Mouse (Mus musculus) testis, adult 2 months (tissue): ENCODE measurements at regions not wholly inside any gene's neighbourhood (a gene's known extent, or its start where the extent isn't known, plus 50 kb on each side); places are given as distances from the start of the nearest gene placed in this dataset.
A peak's percentile ranks its signal among the peaks of the same experiment; 100 is the strongest.

Experiments
- H3K27ac ChIP-seq: fragments of 200-500 bp; 2 replicates; pipeline ENCODE4 v1.5.1; 2012; ENCODE audit warnings: low read depth, low read length; ENCODE audit not compliant: control insufficient read depth, insufficient read depth
- H3K27me3 ChIP-seq: fragments of 200-500 bp; 2 replicates; pipeline ENCODE4 v1.6.1; 2012; ENCODE audit warnings: mild to moderate bottlenecking, low read length, moderate library complexity; ENCODE audit not compliant: control insufficient read depth, insufficient read depth
- H3K36me3 ChIP-seq: fragments of 200-500 bp; 2 replicates; pipeline ENCODE4 v1.6.1; 2012; ENCODE audit warnings: mild to moderate bottlenecking, low read length; ENCODE audit not compliant: control insufficient read depth, insufficient read depth
- H3K4me1 ChIP-seq: fragments of 200-500 bp; 2 replicates; pipeline ENCODE4 v1.6.1; 2012; ENCODE audit warnings: low read length; ENCODE audit not compliant: control insufficient read depth, insufficient read depth
- H3K4me3 ChIP-seq: fragments of 200-500 bp; 2 replicates; pipeline ENCODE4 v1.5.1; 2012; ENCODE audit warnings: low read depth, mild to moderate bottlenecking, low read length, moderate library complexity, mixed read lengths; ENCODE audit not compliant: control insufficient read depth
- CTCF ChIP-seq: fragments of 200-500 bp; IDR thresholded peaks from 2 replicates; pipeline ENCODE4 v1.5.1; 2012; ENCODE audit warnings: low read depth, mild to moderate bottlenecking, inconsistent platforms, low read length, moderate library complexity; ENCODE audit not compliant: control insufficient read depth, insufficient read depth, insufficient replicate concordance
- POLR2A ChIP-seq: fragments of 200-500 bp; IDR thresholded peaks from 2 replicates; pipeline ENCODE4 v1.6.1; 2012; ENCODE audit warnings: low read depth, mild to moderate bottlenecking, inconsistent platforms, low read length, moderate library complexity; ENCODE audit not compliant: control insufficient read depth

GRCm38 (mm10) chr15:96170986-96171769 lies 116.1 kb upstream of the Arid2 start:
- Histone ChIP-seq H3K4me1 (peaks cover 5% of the 10 kb centered on the region), H3K36me3 (no peaks in the 10 kb centered on the region), H3K4me3 (peak overlapping the region; percentile 86), H3K27me3 (no peaks in the 10 kb centered on the region), H3K27ac (0 out of 2 replicates have a peak overlapping the region, but pooled peaks have one; percentile 42)
- TF ChIP-seq CTCF (no peak), POLR2A (no peak)

DNA sequence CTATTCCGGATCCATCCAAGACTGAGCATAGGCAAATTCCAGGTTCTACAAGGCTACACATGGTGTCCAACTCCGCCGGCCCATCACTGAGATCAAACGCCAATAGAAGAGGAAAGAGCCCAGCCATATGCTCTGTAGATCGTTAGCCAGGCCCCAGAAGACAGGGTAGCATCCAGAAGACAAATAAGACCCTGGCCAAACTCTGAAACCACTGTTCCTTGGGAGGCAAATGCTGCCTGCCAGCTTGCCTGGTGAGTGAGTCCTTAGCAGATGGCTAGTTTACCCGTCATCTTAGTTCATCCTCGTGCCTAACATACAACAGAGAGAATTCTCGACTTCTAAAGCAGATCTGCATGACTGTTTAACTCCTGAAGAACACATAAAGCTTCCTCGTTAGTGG lies 109.4 kb upstream of the Arid2 start:
- H3K27me3 ChIP-seq: no peaks in the 10 kb centered on the region
- H3K4me1 ChIP-seq: no peaks in the 10 kb centered on the region
- H3K27ac ChIP-seq: no peak overlapping the region
- TF ChIP-seq POLR2A: no peak
- no peak for TF ChIP-seq CTCF
- no peak overlapping the region for H3K4me3 ChIP-seq
- H3K36me3 ChIP-seq: no peaks in the 10 kb centered on the region

GRCm38 (mm10) chr15:96178374-96179109 lies 108.8 kb upstream of the Arid2 start:
- Histone ChIP-seq H3K4me3 (no peak overlapping the region), H3K27ac (no peak overlapping the region), H3K36me3 (no peaks in the 10 kb centered on the region), H3K4me1 (no peaks in the 10 kb centered on the region), H3K27me3 (no peaks in the 10 kb centered on the region)
- no peak for TF ChIP-seq POLR2A
- TF ChIP-seq CTCF: no peak

DNA sequence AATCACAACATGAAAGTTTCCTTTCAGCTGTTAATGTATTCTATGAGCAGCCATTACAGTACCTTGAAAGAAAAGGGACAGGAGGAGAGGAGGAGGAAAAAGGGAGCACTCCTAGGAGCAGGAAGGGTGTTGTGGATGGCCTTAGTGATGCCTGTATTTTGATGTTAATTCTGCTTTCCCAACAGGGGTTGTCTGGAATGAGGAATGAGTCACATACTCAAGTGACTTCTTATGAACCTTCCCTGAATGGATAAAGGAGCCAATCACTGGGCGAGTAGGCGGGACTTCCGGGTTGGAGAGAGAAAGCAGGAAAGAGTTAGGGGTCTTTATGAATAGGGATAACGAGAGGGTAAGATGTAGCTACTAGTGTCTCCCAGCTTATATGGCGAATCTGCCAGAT lies 107.8 kb upstream of the Arid2 start:
- no peaks in the 10 kb centered on the region for H3K36me3 ChIP-seq
- H3K4me1 ChIP-seq: no peaks in the 10 kb centered on the region
- no peak overlapping the region for H3K4me3 ChIP-seq
- H3K27ac ChIP-seq: no peak overlapping the region
- TF ChIP-seq POLR2A: no peak
- no peak for TF ChIP-seq CTCF
- H3K27me3 ChIP-seq: no peaks in the 10 kb centered on the region

GRCm38 (mm10) chr15:96180036-96180435 lies 107.3 kb upstream of the Arid2 start:
- H3K27me3 ChIP-seq: no peaks in the 10 kb centered on the region
- no peaks in the 10 kb centered on the region for H3K36me3 ChIP-seq
- no peak overlapping the region for H3K4me3 ChIP-seq
- no peak overlapping the region for H3K27ac ChIP-seq
- no peak for TF ChIP-seq CTCF
- TF ChIP-seq POLR2A: no peak
- H3K4me1 ChIP-seq: no peaks in the 10 kb centered on the region

DNA sequence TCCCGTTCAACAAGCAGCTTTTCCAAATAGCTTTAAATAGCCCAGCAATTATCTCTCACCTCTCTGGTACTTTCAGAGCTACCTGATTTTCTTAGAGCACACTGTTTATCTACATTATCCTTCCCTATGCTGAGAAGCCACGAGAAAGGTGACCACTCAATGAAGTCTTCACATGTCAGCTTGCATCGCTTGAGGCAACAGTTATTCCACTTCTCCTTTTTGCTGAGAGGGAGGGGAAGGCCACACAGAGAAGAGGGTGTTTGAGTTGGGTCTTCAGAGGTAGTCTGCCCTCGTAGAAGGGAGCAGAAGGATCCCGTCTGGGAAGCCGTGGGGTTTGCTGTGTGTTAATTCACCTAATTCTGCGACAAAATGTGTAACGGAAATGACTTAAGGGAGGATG lies 106.3 kb upstream of the Arid2 start:
- no peaks in the 10 kb centered on the region for H3K4me1 ChIP-seq
- H3K4me3 ChIP-seq: no peak overlapping the region
- no peak overlapping the region for H3K27ac ChIP-seq
- TF ChIP-seq POLR2A (no peak), CTCF (no peak)
- H3K27me3 ChIP-seq: no peaks in the 10 kb centered on the region
- no peaks in the 10 kb centered on the region for H3K36me3 ChIP-seq

DNA sequence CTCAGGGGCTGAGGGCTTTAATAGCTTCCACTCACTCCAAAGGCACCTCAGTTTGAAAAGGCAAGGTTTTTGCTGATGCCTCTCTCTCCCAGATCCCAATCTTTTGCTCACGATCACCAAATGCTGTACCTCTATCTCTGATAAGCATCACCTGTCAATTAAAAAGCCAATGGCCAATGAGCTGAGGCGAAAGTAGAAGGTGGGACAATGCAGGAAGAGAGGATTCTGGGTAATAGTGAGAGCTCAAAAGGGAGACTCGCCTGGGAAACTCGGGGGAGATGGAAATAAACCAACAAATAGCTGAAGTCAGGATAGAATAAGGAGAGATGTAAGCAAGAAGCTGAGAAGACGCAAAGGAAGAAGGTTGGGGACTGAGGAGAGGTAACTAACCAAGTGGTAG lies 105.0 kb upstream of the Arid2 start:
- no peaks in the 10 kb centered on the region for H3K27me3 ChIP-seq
- no peaks in the 10 kb centered on the region for H3K4me1 ChIP-seq
- H3K27ac ChIP-seq: no peak overlapping the region
- H3K36me3 ChIP-seq: no peaks in the 10 kb centered on the region
- TF ChIP-seq CTCF (no peak), POLR2A (no peak)
- no peak overlapping the region for H3K4me3 ChIP-seq
